Mouse (Mus musculus) cortical plate, adult 2 months (tissue): ENCODE results near the gene Whrn.

ENCODE experiments used
- CTCF ChIP-seq: fragments of 200-500 bp; IDR thresholded peaks from 2 replicates; pipeline ENCODE4 v1.5.1; 2011; ENCODE audit warnings: mild to moderate bottlenecking, control low read depth, low read length; ENCODE audit not compliant: insufficient read depth; ENCODE audit errors: extremely low read depth
- POLR2A ChIP-seq: fragments of 200-500 bp; IDR thresholded peaks from 2 replicates; pipeline ENCODE4 v1.6.1; 2011; ENCODE audit warnings: mild to moderate bottlenecking, low read length, control low read depth; ENCODE audit not compliant: insufficient read depth; ENCODE audit errors: extremely low read depth

DNA sequence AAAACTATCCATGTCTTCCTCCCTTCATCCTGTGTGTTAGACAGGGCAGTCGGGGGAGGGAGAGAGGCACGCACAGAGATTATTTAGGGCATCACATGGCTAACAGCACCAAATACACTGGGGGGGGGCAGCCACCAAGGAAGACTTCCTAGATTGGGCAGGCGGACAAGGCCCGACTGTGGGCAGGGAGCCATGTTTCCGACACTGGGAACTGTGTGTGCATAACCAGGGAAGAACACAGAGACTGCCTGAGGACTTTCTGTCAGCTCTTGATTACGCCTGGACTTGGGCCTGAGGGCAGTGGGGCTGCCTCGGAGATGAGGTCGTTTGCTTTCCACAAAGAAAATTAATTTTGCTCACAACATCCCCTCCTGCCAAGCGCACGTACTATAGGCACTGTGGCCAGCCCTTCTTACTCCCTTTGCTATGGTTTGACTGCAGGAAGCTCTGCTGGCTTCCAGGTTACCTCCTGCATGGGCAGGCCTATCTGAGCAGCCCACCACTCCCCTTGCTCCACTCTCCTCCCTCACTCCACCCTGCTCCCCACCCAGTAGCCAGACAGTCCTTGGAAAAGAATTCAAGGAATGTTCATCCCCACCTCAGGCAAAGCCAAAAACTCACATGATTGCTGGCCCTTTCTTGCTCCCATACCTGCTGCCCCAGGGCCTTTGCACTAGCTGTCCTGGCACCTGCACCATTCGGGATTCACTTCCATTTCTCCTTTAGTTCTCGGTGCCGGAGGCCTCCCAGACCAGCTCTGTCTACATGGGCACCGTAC is 75.5 kb downstream of the Whrn start:
- TF ChIP-seq CTCF, result no peak
- TF ChIP-seq POLR2A, result no peak
